Mouse (Mus musculus): ENCODE measurements around the gene Slamf9. TPM values are rescaled to one million over a fixed set of nuclear protein-coding genes. Genes with fewer than 3 reads are reported as not detected.

The Slamf9 gene
- polyA plus RNA-seq (2015; fragmentation: Nextera tagmentation; extraction: Ambion mirVana): not detected in 2 replicates

DNA sequence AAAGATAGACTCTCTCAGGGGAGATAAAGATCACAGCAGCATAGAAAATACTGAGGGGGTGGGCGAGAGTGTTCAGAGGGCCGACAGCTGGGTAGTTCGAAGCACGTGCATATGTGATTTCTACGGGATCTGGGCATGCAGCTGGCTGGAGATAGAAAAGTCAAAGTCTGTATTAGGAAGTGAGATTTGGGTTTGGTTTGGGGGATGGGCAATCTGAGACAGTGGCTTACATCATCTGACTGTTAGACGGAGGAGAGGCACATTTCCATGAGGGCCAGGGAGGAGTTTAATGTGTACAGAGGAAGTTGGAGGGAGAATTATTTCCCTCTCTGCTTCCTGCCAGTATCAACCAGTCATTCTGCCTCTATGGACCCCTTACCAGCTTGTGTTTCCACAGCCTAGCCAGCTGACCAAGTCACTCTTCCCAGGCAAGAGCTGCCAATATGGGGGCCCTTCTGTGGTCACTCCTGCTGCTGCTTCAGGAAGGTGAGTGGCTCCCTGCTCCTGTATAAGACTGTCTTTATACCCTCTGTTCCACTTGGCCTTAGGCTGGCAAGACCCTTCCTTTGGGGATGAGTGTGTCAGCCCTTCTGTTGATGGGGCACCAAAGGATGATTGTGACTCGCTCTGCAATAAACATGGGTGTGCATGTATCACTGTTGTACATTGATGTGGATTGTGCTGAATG, at the start of gene Slamf9:
TSS of gene Slamf9 (plus strand) at position 305 of the 688 bp plus-strand sequence.
- H3K4me2 ChIP-seq (replicated peaks): no peak within 1 kb of the TSS
- H3K9ac ChIP-seq (replicated peaks): no peak within 1 kb of the TSS
- ATAC-seq (replicated peaks): no peak
- no peaks in the 10 kb centered on the region for H3K9me3 ChIP-seq
- H3K27me3 ChIP-seq: no peaks in the 10 kb centered on the region
- WGBS: 78% methylated on average over 7 of the region's 7 CpGs
- H3K27ac ChIP-seq (replicated peaks): no peak within 1 kb of the TSS
- H3K36me3 ChIP-seq: no peaks in the 10 kb centered on the region
- no peaks in the 10 kb centered on the region for H3K4me1 ChIP-seq
- H3K4me3 ChIP-seq: no peak within 1 kb of the TSS

DNA sequence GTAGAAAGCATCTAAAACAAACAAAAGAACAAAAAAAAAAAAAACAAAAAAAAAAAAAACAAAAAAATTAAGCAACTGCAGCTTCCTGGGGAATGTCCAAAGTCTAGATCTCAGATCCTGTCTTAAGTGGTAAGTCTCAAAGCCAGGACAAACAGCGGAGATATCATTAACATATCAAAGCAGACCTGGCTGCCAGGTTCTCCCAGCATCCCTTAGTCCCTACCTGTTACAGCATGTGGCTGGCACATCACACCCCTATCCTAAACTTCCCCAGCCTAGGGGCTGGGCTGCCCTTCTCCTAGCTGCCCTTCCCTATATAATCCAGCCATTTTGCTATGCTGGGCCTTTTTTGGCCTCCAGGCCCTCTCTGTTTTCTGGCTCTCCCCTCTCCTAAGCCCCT, 48.7 kb upstream of the Slamf9 start:
- Histone ChIP-seq H3K27me3 (no peaks in the 10 kb centered on the region), H3K4me3 (no peak overlapping the region), H3K36me3 (no peaks in the 10 kb centered on the region), H3K9me3 (no peaks in the 10 kb centered on the region), H3K4me2 (replicated peaks) (no peak overlapping the region), H3K27ac (replicated peaks) (no peak overlapping the region), H3K4me1 (no peaks in the 10 kb centered on the region), H3K9ac (replicated peaks) (no peak overlapping the region)
- 29% methylated on average over 1 of the region's 1 CpGs for WGBS
- ATAC-seq (replicated peaks): no peak

DNA sequence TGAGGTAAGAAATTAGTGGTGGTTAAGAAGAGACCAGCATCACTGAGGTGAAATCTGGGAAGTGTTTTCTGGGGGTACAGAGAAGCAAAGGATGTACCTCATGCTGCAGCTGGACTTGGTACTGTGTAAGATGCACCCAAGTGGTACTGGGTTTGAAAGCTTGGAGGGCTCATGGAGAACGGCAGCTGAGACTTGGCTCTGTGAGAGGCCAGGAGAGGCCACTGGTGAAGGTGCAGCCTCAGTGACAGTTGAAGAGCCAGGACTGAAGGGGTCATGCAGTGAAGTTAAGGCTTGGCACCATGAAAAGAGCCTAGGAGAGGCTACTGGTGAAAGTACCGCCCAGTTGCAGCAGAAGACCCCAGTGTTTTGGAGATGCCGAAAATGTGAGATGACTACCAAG, 47.3 kb upstream of the Slamf9 start:
- H3K27ac ChIP-seq (replicated peaks): no peak overlapping the region
- no peaks in the 10 kb centered on the region for H3K36me3 ChIP-seq
- no peak overlapping the region for H3K4me2 ChIP-seq (replicated peaks)
- no peak overlapping the region for H3K9ac ChIP-seq (replicated peaks)
- no peak for ATAC-seq (replicated peaks)
- H3K27me3 ChIP-seq: no peaks in the 10 kb centered on the region
- no peaks in the 10 kb centered on the region for H3K9me3 ChIP-seq
- H3K4me1 ChIP-seq: no peaks in the 10 kb centered on the region
- no peak overlapping the region for H3K4me3 ChIP-seq
- WGBS: 92% methylated on average over 3 of the region's 3 CpGs

DNA sequence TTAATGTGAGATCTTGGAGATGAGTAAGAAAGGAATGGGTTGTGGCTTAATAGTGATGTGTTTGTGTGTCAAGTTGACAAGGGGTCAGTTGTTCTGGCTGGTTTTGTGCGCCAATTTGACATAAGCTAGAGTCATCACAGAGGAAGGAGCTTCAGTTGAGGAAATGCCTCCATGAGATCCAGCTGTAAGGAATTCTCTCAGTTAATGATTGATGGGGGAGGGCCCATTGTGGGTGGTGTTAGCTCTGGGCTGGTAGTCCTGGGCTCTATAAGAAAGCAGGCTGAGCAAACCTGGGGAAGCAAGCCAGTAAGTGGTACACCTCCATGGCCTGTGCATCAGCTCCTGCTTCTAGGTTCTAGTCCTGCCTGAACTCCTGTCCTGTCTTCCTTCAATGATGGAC, 46.5 kb upstream of the Slamf9 start:
- no peaks in the 10 kb centered on the region for H3K4me1 ChIP-seq
- no peak overlapping the region for H3K4me3 ChIP-seq
- H3K36me3 ChIP-seq: no peaks in the 10 kb centered on the region
- no peak overlapping the region for H3K27ac ChIP-seq (replicated peaks)
- no peak overlapping the region for H3K9ac ChIP-seq (replicated peaks)
- no peaks in the 10 kb centered on the region for H3K27me3 ChIP-seq
- no peak overlapping the region for H3K4me2 ChIP-seq (replicated peaks)
- no peaks in the 10 kb centered on the region for H3K9me3 ChIP-seq
- ATAC-seq (replicated peaks): no peak
- WGBS: 86% methylated on average over 1 of the region's 1 CpGs

DNA sequence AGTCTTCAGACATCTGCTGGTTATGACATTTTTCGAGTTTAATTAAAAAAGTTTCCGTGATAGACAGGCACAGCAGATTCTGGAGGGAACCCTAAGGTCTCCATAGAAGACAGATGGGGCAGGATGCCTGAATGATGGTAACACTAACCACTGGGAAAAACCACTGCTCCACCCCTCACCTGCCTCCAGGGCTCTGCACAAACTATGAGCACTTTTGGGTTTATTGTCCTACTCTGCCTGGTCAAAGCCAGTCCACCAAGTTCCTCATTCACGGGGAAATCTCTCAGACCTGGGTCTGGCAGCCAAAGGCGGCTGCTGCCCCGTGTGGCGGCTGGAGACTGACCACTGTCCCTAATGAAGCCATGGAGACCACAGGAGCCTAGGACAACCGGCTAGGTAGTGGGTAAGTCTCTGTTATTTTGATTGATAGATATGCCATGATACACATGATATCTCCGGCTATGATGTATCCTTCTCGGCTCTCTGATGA, 44.4 kb upstream of the Slamf9 start:
- no peaks in the 10 kb centered on the region for H3K27me3 ChIP-seq

DNA sequence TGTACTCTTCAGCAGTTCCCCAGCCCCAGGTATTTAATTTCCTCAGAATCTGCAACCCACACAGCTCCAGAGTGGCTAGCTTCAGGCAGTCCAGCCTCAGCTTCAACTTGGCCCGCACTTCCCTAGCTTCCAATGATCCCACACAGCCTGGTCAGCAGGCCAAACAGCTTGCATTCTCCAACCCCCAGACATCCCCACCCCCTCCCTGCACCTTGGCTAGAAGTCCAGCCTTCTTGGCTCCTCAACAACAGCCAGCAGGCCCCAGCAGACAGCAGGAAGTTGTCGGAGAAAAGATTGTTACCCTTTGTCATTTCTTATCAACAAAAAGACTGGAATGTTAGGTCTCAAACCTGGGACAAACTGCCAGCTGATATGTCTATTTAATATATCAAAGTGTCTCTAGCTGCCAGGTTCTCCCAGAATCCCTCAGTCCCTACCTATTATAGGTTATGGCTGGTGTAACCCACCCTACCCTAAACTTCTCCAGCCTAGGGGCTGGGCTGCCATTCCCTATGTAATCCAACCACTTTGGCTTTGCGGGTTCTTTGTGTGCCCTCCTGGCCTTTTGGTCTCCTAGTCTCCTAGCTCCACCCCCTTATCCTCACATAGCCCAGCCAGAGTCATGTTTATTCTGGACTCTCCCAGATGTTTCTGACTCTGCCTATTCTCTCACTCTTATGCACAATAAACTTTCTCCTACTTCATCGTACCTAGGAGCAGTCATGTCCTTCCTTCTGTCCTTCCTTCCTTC, 43.1 kb upstream of the Slamf9 start:
- Histone ChIP-seq H3K36me3 (no peaks in the 10 kb centered on the region), H3K9ac (replicated peaks) (no peak overlapping the region), H3K4me1 (no peaks in the 10 kb centered on the region), H3K27ac (replicated peaks) (no peak overlapping the region), H3K9me3 (no peaks in the 10 kb centered on the region), H3K27me3 (no peaks in the 10 kb centered on the region), H3K4me3 (no peak overlapping the region), H3K4me2 (replicated peaks) (no peak overlapping the region)
- whole genome bisulfite sequencing: 63% methylated on average over 4 of the region's 4 CpGs
- ATAC-seq (replicated peaks): no peak

More for the DNA sequence above, 44.4 kb upstream of the Slamf9 start:
- 55% methylated on average over 9 of the region's 9 CpGs for WGBS
- Histone ChIP-seq H3K36me3 (no peaks in the 10 kb centered on the region), H3K4me3 (no peak overlapping the region), H3K4me2 (replicated peaks) (no peak overlapping the region), H3K9me3 (no peaks in the 10 kb centered on the region), H3K27ac (replicated peaks) (no peak overlapping the region), H3K4me1 (no peaks in the 10 kb centered on the region), H3K9ac (replicated peaks) (no peak overlapping the region)
- ATAC-seq (replicated peaks): no peak

DNA sequence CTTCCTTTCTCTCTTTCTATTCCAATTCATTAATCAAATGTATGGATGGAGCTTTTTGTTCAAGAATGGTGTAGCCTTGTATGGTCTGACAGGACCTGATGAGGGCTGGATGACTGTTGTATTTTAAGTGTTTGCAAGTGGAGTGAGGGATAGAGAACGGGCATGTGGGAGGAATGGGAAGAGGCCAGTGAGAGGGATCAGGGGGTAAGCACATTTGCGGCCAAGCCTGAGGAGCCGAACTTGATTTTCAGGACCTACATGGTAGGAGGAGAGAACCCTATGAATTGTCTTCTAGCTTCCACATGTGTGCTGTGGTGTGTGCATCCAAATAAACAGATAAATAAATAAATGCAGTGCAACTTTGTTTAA, 42.6 kb upstream of the Slamf9 start:
- H3K4me1 ChIP-seq: no peaks in the 10 kb centered on the region
- no peaks in the 10 kb centered on the region for H3K27me3 ChIP-seq
- H3K4me3 ChIP-seq: no peak overlapping the region
- H3K4me2 ChIP-seq (replicated peaks): no peak overlapping the region
- H3K9me3 ChIP-seq: no peaks in the 10 kb centered on the region
- no peaks in the 10 kb centered on the region for H3K36me3 ChIP-seq
- H3K27ac ChIP-seq (replicated peaks): no peak overlapping the region
- WGBS: 86% methylated on average over 3 of the region's 3 CpGs
- no peak for ATAC-seq (replicated peaks)
- no peak overlapping the region for H3K9ac ChIP-seq (replicated peaks)

DNA sequence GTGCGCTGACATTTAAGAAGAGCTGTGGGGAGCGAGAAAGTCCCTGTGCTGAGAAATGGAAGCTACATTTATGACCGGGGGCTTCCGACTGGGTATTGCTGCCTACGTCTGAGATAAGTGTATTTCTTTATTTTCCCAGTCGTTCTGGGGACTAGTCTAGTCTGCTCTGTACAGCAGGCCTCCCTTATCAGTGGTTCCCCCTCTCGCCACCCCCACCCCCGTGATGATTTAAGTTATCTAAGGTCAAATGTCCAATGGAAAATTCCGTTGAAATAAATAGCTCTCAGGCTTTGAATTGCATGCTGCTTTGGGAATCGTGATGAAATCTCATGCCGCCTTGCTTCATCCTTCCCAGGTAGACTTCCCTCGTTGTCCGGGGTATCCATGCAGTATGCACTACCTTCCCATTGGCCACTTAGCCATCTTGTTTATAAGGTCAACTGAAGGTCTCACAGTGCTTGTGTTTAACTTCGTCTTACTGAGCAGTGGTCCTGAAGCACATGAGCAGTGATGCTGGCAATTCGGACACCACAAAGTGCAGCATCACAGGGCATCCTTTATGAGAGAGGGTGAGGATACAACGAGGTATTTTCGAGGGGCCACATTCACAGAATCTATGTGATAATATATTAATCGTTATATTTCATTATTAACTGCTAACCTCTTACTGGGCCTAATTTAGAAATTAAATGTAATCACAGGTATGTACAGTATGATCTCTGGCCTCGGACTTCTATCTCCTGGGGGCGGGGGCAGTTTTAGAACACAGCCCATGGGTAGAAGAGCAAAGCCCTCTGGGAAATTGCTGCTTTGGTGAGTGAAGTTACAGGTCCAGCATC, 41.9 kb upstream of the Slamf9 start:
- ATAC-seq (replicated peaks): no peak
- Histone ChIP-seq H3K4me2 (replicated peaks) (no peak overlapping the region), H3K9ac (replicated peaks) (no peak overlapping the region)

DNA sequence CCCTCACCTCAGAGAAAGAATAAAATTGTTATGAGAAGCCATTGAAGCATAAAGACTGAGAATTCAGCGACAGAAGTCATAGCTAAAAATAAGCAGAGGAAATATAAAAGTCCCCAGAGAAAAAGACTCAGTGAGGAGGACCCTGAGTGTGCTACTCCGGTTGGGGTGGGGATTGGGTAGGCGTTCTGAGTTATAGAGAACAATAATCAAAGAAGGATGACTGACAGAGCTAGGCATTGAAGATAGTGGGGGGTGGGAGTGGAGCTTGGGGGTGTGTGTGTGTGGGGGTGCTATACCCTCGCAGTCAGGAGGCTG, 41.4 kb upstream of the Slamf9 start:
- H3K4me2 ChIP-seq (replicated peaks): no peak overlapping the region
- WGBS: 78% methylated on average over 4 of the region's 4 CpGs
- no peak overlapping the region for H3K27ac ChIP-seq (replicated peaks)
- no peak for ATAC-seq (replicated peaks)
- H3K4me1 ChIP-seq: no peaks in the 10 kb centered on the region
- H3K36me3 ChIP-seq: no peaks in the 10 kb centered on the region
- H3K9ac ChIP-seq (replicated peaks): no peak overlapping the region
- no peak overlapping the region for H3K4me3 ChIP-seq
- H3K9me3 ChIP-seq: no peaks in the 10 kb centered on the region
- H3K27me3 ChIP-seq: no peaks in the 10 kb centered on the region

More for the DNA sequence above, 41.9 kb upstream of the Slamf9 start:
- no peaks in the 10 kb centered on the region for H3K36me3 ChIP-seq
- no peaks in the 10 kb centered on the region for H3K27me3 ChIP-seq
- no peak overlapping the region for H3K4me3 ChIP-seq
- no peak overlapping the region for H3K27ac ChIP-seq (replicated peaks)
- WGBS: 89% methylated on average over 20 of the region's 20 CpGs
- H3K4me1 ChIP-seq: no peaks in the 10 kb centered on the region
- no peaks in the 10 kb centered on the region for H3K9me3 ChIP-seq

DNA sequence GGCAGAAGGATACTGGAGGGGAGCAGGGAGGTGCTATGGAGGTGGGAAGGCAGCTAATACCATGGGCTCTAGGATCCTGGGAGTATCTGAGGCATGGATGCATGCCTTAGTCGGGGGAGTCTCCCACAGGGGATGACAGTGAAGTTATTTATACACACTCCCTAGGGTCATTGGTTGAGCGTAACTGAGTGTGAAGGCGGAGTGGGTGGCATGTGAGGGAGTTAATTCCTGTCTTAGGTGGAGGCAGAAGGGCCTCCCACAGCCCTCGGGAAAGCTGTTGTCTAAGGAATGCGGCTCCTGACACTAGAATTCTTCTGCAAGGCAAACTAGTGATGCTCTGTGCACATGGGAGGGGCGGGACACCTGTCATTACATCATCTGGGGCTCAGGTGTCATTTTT, 38.4 kb upstream of the Slamf9 start:
- H3K4me3 ChIP-seq: no peak overlapping the region
- 60% methylated on average over 6 of the region's 6 CpGs for WGBS
- no peaks in the 10 kb centered on the region for H3K9me3 ChIP-seq
- H3K4me2 ChIP-seq (replicated peaks): no peak overlapping the region
- no peak for ATAC-seq (replicated peaks)
- H3K4me1 ChIP-seq: no peaks in the 10 kb centered on the region
- H3K27ac ChIP-seq (replicated peaks): no peak overlapping the region
- no peak overlapping the region for H3K9ac ChIP-seq (replicated peaks)
- H3K36me3 ChIP-seq: no peaks in the 10 kb centered on the region
- no peaks in the 10 kb centered on the region for H3K27me3 ChIP-seq

DNA sequence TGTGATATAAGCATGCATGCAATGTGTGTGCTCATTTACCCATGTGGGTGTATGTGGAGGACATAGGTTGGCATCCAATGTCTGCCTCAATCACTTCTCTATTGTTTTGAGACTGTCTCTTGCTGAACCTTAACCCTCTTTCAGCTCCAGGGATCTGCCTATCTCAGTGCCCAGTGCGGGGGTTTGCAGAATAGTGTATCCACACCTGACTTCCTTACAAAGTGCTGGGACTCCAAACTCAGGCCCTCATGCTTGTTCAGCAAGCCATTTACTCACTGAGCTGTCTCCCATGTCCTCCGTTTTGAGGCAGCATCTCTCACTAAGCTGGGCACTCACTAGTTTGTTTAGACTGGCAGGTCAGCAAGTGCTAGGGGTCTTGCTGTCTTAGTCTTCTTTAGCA, 36.5 kb upstream of the Slamf9 start:
- H3K9me3 ChIP-seq: no peaks in the 10 kb centered on the region
- ATAC-seq (replicated peaks): no peak
- H3K36me3 ChIP-seq: no peaks in the 10 kb centered on the region
- no peak overlapping the region for H3K27ac ChIP-seq (replicated peaks)
- H3K4me1 ChIP-seq: no peaks in the 10 kb centered on the region
- WGBS: 88% methylated on average over 2 of the region's 2 CpGs
- no peak overlapping the region for H3K4me2 ChIP-seq (replicated peaks)
- H3K4me3 ChIP-seq: no peak overlapping the region
- no peaks in the 10 kb centered on the region for H3K27me3 ChIP-seq
- no peak overlapping the region for H3K9ac ChIP-seq (replicated peaks)

DNA sequence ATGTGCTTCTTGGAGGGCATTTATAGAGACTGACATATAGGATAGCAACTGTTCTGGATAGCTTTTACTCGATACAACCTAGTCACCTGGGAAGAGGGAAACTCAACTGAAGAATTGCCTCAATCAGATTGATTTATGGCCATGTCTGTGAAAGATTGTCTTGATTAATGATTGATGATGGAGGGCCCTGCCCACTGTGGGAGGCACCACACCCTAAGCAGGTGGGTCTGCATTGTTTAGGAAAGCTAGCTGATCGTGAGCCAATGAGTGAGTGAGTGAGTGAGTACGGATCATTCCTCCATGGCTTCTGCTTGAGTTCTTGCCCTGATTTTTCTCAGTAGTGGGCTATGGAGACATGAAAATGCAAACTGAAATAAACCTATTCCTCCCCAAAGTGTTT, 34.6 kb upstream of the Slamf9 start:
- Histone ChIP-seq H3K9ac (replicated peaks) (no peak overlapping the region), H3K27ac (replicated peaks) (no peak overlapping the region), H3K27me3 (no peaks in the 10 kb centered on the region), H3K4me1 (no peaks in the 10 kb centered on the region), H3K4me2 (replicated peaks) (no peak overlapping the region), H3K9me3 (no peaks in the 10 kb centered on the region), H3K4me3 (no peak overlapping the region), H3K36me3 (no peaks in the 10 kb centered on the region)
- ATAC-seq (replicated peaks): no peak
- WGBS: 91% methylated on average over 3 of the region's 3 CpGs
